Mouse (Mus musculus): ENCODE data around the gene Olfr1055. TPM values are rescaled to one million over a fixed set of nuclear protein-coding genes. Genes with fewer than 3 reads are reported as not detected.
"Not testable (repeated sequence)": the region's sequence is repeated elsewhere in the genome, so short reads cannot be mapped to it uniquely, and the experiment has no call there.

The Olfr1055 gene
- polyA plus RNA-seq (2016; fragmentation: Nextera tagmentation; extraction: Ambion mirVana): not detected in 2 replicates

- H3K36me3 ChIP-seq: no peaks in the 10 kb centered on the region
- no peak within 1 kb of the TSS for H3K4me3 ChIP-seq
- DNase-seq (ENCODE audit: low spot score): no peak
- no peaks in the 10 kb centered on the region for H3K27me3 ChIP-seq (ENCODE audit: insufficient read depth, poor library complexity, severe bottlenecking)
- H3K9me3 ChIP-seq: no peaks in the 10 kb centered on the region
- 89% methylated on average over 5 of the region's 5 CpGs for WGBS
- no peaks in the 10 kb centered on the region for H3K4me1 ChIP-seq
- H3K27ac ChIP-seq: no peak within 1 kb of the TSS
Observed at GRCm38 (mm10) chr2:86350184-86350583, at the start of gene Olfr1055. Olfr1055 (minus strand) TSS chr2:86350284.

- Histone ChIP-seq H3K36me3 (no peaks in the 10 kb centered on the region), H3K27me3 (ENCODE audit: insufficient read depth, poor library complexity, severe bottlenecking) (no peaks in the 10 kb centered on the region), H3K9me3 (no peaks in the 10 kb centered on the region), H3K27ac (no peak overlapping the region), H3K4me1 (no peaks in the 10 kb centered on the region), H3K4me3 (no peak overlapping the region)
- WGBS: 69% methylated on average over 2 of the region's 2 CpGs
- no peak for DNase-seq (ENCODE audit: low spot score)
Observed at GRCm38 (mm10) chr2:86395114-86395513, 45.0 kb upstream of the Olfr1055 start.

- H3K4me1 ChIP-seq; H3K9me3 ChIP-seq; H3K27ac ChIP-seq; H3K36me3 ChIP-seq; DNase-seq (ENCODE audit: low spot score); H3K27me3 ChIP-seq (ENCODE audit: insufficient read depth, poor library complexity, severe bottlenecking); H3K4me3 ChIP-seq: not testable (repeated sequence)
Observed at GRCm38 (mm10) chr2:86388461-86388860, 38.4 kb upstream of the Olfr1055 start, which contains the start of gene Olfr1058. Olfr1058 (minus strand) TSS chr2:86388561.

- H3K27ac ChIP-seq: no peak within 1 kb of the TSS
- no peaks in the 10 kb centered on the region for H3K36me3 ChIP-seq
- DNase-seq (ENCODE audit: low spot score): no peak
- no peak within 1 kb of the TSS for H3K4me3 ChIP-seq
- H3K4me1 ChIP-seq: no peaks in the 10 kb centered on the region
- H3K9me3 ChIP-seq: no peaks in the 10 kb centered on the region
- H3K27me3 ChIP-seq (ENCODE audit: insufficient read depth, poor library complexity, severe bottlenecking): no peaks in the 10 kb centered on the region
Observed at GRCm38 (mm10) chr2:86378293-86378692, 28.2 kb upstream of the Olfr1055 start, which contains the start of gene Olfr1057. Olfr1057 (minus strand) TSS chr2:86378393.

GRCm38 (mm10) chr2:86366342-86366741 is 16.3 kb upstream of the Olfr1055 start:
- H3K27ac ChIP-seq; H3K27me3 ChIP-seq (ENCODE audit: insufficient read depth, poor library complexity, severe bottlenecking); H3K36me3 ChIP-seq; H3K4me3 ChIP-seq; H3K4me1 ChIP-seq; H3K9me3 ChIP-seq; DNase-seq (ENCODE audit: low spot score): not testable (repeated sequence)
- WGBS: no CpG with 5 or more reads among the region's 6 CpGs

GRCm38 (mm10) chr2:86362369-86362768 is 12.3 kb upstream of the Olfr1055 start, which contains the start of gene Olfr1056:
Olfr1056 (minus strand) TSS chr2:86362469.
- Histone ChIP-seq H3K4me3 (no peak within 1 kb of the TSS), H3K9me3 (no peaks in the 10 kb centered on the region), H3K27ac (no peak within 1 kb of the TSS), H3K27me3 (ENCODE audit: insufficient read depth, poor library complexity, severe bottlenecking) (no peaks in the 10 kb centered on the region), H3K36me3 (no peaks in the 10 kb centered on the region), H3K4me1 (no peaks in the 10 kb centered on the region)
- DNase-seq (ENCODE audit: low spot score): no peak

- H3K9me3 ChIP-seq; H3K36me3 ChIP-seq; H3K4me1 ChIP-seq; H3K27ac ChIP-seq; DNase-seq (ENCODE audit: low spot score); H3K27me3 ChIP-seq (ENCODE audit: insufficient read depth, poor library complexity, severe bottlenecking); H3K4me3 ChIP-seq: not testable (repeated sequence)
- WGBS: 91% methylated on average over 1 of the region's 1 CpGs
Observed at GRCm38 (mm10) chr2:86351751-86352150, 1.7 kb upstream of the Olfr1055 start.

- no peaks in the 10 kb centered on the region for H3K36me3 ChIP-seq
- no peak within 1 kb of the TSS for H3K27ac ChIP-seq
- H3K4me3 ChIP-seq: no peak within 1 kb of the TSS
- WGBS: 85% methylated on average over 3 of the region's 3 CpGs
- H3K4me1 ChIP-seq: no peaks in the 10 kb centered on the region
- no peaks in the 10 kb centered on the region for H3K9me3 ChIP-seq
- DNase-seq (ENCODE audit: low spot score): no peak
- no peaks in the 10 kb centered on the region for H3K27me3 ChIP-seq (ENCODE audit: insufficient read depth, poor library complexity, severe bottlenecking)
Observed at GRCm38 (mm10) chr2:86335333-86335732, 14.8 kb downstream of the Olfr1055 start, which contains the start of gene Olfr1054. Olfr1054 (minus strand) TSS chr2:86335433.

GRCm38 (mm10) chr2:86315184-86315583 is 34.9 kb downstream of the Olfr1055 start, which contains the start of gene Olfr1053:
Olfr1053 (minus strand) TSS chr2:86315284.
- no peak for DNase-seq (ENCODE audit: low spot score)
- H3K4me1 ChIP-seq: no peaks in the 10 kb centered on the region
- 60% methylated on average over 3 of the region's 3 CpGs for WGBS
- H3K36me3 ChIP-seq: no peaks in the 10 kb centered on the region
- no peaks in the 10 kb centered on the region for H3K27me3 ChIP-seq (ENCODE audit: insufficient read depth, poor library complexity, severe bottlenecking)
- no peak within 1 kb of the TSS for H3K27ac ChIP-seq
- no peak within 1 kb of the TSS for H3K4me3 ChIP-seq
- no peaks in the 10 kb centered on the region for H3K9me3 ChIP-seq

Other genes starting within 250 kb of the Olfr1055 start
- gene Olfr1039, start 214.4 kb downstream of the Olfr1055 start, polyA plus RNA-seq (2016; fragmentation: Nextera tagmentation; extraction: Ambion mirVana): not detected in 2 replicates
- not detected in 2 replicates for gene Olfr1040, start 203.6 kb downstream of the Olfr1055 start, polyA plus RNA-seq (2016; fragmentation: Nextera tagmentation; extraction: Ambion mirVana)
- not detected in 2 replicates for gene Olfr1042, start 188.4 kb downstream of the Olfr1055 start, polyA plus RNA-seq (2016; fragmentation: Nextera tagmentation; extraction: Ambion mirVana)
- gene Olfr1043, start 182.8 kb downstream of the Olfr1055 start, polyA plus RNA-seq (2016; fragmentation: Nextera tagmentation; extraction: Ambion mirVana): not detected in 2 replicates
- not detected in 2 replicates for gene Olfr1044, start 172.5 kb downstream of the Olfr1055 start, polyA plus RNA-seq (2016; fragmentation: Nextera tagmentation; extraction: Ambion mirVana)
- not detected in 2 replicates for gene Olfr52, start 164.6 kb downstream of the Olfr1055 start, polyA plus RNA-seq (2016; fragmentation: Nextera tagmentation; extraction: Ambion mirVana)
- not detected in 2 replicates for gene Olfr1045, start 147.3 kb downstream of the Olfr1055 start, polyA plus RNA-seq (2016; fragmentation: Nextera tagmentation; extraction: Ambion mirVana)
- gene Olfr1046, start 131.0 kb downstream of the Olfr1055 start, polyA plus RNA-seq (2016; fragmentation: Nextera tagmentation; extraction: Ambion mirVana): not detected in 2 replicates
- not detected in 2 replicates for gene Olfr1047, start 118.9 kb downstream of the Olfr1055 start, polyA plus RNA-seq (2016; fragmentation: Nextera tagmentation; extraction: Ambion mirVana)
- not detected in 2 replicates for gene Olfr1048, start 110.0 kb downstream of the Olfr1055 start, polyA plus RNA-seq (2016; fragmentation: Nextera tagmentation; extraction: Ambion mirVana)
- not detected in 2 replicates for gene Olfr1049, start 92.0 kb downstream of the Olfr1055 start, polyA plus RNA-seq (2016; fragmentation: Nextera tagmentation; extraction: Ambion mirVana)
- not detected in 2 replicates for gene Olfr1051, start 71.2 kb downstream of the Olfr1055 start, polyA plus RNA-seq (2016; fragmentation: Nextera tagmentation; extraction: Ambion mirVana)
- not detected in 2 replicates for gene Olfr1052, start 57.8 kb downstream of the Olfr1055 start, polyA plus RNA-seq (2016; fragmentation: Nextera tagmentation; extraction: Ambion mirVana)
- gene Olfr1053, start 35.0 kb downstream of the Olfr1055 start, polyA plus RNA-seq (2016; fragmentation: Nextera tagmentation; extraction: Ambion mirVana): not detected in 2 replicates
- not detected in 2 replicates for gene Olfr1054, start 14.9 kb downstream of the Olfr1055 start, polyA plus RNA-seq (2016; fragmentation: Nextera tagmentation; extraction: Ambion mirVana)
- not detected in 2 replicates for gene Olfr1056, start 12.2 kb upstream of the Olfr1055 start, polyA plus RNA-seq (2016; fragmentation: Nextera tagmentation; extraction: Ambion mirVana)
- gene Olfr1057, start 28.1 kb upstream of the Olfr1055 start, polyA plus RNA-seq (2016; fragmentation: Nextera tagmentation; extraction: Ambion mirVana): not detected in 2 replicates
- gene Olfr1058, start 38.3 kb upstream of the Olfr1055 start, polyA plus RNA-seq (2016; fragmentation: Nextera tagmentation; extraction: Ambion mirVana): not detected in 2 replicates
- gene Olfr1061, start 63.8 kb upstream of the Olfr1055 start, polyA plus RNA-seq (2016; fragmentation: Nextera tagmentation; extraction: Ambion mirVana): not detected in 2 replicates
- not detected in 2 replicates for gene Olfr1062, start 76.5 kb upstream of the Olfr1055 start, polyA plus RNA-seq (2016; fragmentation: Nextera tagmentation; extraction: Ambion mirVana)
- not detected in 2 replicates for gene Olfr1065, start 100.3 kb upstream of the Olfr1055 start, polyA plus RNA-seq (2016; fragmentation: Nextera tagmentation; extraction: Ambion mirVana)
- gene Olfr1066, start 106.0 kb upstream of the Olfr1055 start, polyA plus RNA-seq (2016; fragmentation: Nextera tagmentation; extraction: Ambion mirVana): not detected in 2 replicates
- not detected in 2 replicates for gene Olfr228, start 137.1 kb upstream of the Olfr1055 start, polyA plus RNA-seq (2016; fragmentation: Nextera tagmentation; extraction: Ambion mirVana)
- gene Olfr1076, start 158.2 kb upstream of the Olfr1055 start, polyA plus RNA-seq (2016; fragmentation: Nextera tagmentation; extraction: Ambion mirVana): not detected in 2 replicates
- gene Olfr1079, start 192.2 kb upstream of the Olfr1055 start, polyA plus RNA-seq (2016; fragmentation: Nextera tagmentation; extraction: Ambion mirVana): not detected in 2 replicates
- not detected in 2 replicates for gene Olfr1080, start 208.0 kb upstream of the Olfr1055 start, polyA plus RNA-seq (2016; fragmentation: Nextera tagmentation; extraction: Ambion mirVana)
- gene Olfr1082, start 248.7 kb upstream of the Olfr1055 start, polyA plus RNA-seq (2016; fragmentation: Nextera tagmentation; extraction: Ambion mirVana): not detected in 2 replicates